Mouse (Mus musculus) neural tube, embryonic 10.5 days (tissue): ENCODE results near the gene Mtus2.
"Not testable (repeated sequence)": the region's sequence is repeated elsewhere in the genome, so short reads cannot be mapped to it uniquely, and the experiment has no call there.

Experiments used
- DNase-seq: peaks from one replicate; pipeline ENCODE4 v3.0.0-alpha.2; 2017; ENCODE audit warnings: low spot score; ENCODE audit errors: extremely low spot score

Gene Mtus2

DNA sequence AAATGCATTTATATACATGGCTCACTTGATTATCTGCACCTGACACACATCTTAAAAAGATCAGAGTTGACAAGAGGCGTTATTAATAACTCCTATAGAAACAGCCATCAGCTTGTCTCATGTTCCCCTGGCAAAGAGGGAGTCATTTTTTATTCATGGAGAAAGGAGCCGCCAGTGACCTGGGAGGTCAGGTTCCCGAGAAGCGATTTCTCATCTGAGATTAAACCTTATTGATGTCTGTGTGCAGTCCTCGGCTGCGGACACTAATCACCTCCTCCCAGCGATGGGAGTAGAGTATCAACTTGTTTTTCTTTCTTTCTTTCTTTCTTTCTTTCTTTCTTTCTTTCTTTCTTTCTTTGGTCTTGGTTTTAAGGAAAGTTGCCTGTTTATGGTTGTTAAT lies 150.8 kb downstream of the Mtus2 start:
- no peak for DNase-seq

DNA sequence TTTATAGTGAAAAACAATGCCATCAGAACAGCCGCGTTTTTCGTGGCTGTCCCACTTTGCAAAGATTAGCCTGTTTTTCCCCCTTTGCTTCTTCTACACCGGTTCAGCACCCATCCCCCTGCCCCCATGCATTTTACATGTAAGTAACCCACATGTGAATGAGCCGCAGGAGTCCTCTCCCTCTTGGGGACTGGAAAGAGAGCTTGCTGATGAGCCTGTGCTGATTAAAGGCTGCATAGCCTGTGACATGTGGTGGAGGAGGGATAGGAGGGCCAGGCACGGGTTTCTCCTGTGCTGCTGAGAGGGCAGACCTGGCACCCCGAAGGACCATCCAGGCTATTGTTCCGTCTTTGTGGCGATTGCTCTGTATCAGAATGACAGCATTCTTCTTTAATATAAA lies 151.2 kb downstream of the Mtus2 start:
- DNase-seq, result no peak

DNA sequence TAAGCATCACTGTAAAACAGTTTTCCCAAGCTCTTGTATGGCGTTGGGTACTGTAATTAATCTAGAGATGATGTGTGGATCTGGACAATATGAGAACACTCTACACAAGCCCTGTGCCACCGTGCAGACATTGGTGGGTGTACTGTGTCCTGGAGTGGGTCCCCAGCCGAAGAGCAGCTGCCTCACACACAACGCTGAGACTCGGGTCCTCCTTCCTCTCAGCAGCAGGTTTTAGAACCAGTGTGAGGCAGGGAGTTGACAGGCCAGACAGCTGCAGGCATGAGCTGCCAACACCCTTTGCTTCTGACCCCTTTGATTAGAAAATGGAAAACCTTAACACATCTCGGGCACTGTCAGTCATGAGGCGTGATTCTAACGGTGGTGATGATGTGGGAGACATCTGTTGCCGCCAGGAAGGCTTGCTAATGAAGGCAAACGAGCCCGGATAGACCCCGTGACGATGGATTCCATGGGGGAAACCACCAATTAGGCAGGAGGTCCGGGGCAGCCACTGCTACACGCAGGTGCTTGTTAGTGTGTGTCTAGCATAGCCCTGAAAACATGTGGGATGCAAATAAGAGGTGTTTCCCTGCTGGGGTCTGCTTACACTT lies 158.2 kb downstream of the Mtus2 start:
- no peak for DNase-seq

DNA sequence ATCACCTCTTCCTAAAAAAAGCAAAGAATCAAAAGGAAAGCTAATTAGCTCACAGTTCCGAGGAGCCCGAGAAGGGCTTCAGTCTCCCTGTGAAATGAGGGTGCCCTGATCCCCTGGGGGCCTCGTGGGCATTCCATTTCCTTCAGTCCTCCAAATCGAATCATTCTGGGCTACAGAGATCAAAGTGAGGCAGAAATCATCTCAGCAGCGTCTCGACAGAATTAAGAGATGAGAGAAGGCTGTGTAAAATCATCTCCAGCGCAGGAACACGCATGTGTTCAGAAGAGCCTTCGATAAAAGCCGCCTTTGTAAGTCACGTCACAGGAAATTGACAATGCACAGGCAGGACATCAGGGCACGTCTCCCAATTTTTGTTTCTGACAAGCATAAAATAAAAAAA lies 167.2 kb downstream of the Mtus2 start:
- DNase-seq, result no peak

DNA sequence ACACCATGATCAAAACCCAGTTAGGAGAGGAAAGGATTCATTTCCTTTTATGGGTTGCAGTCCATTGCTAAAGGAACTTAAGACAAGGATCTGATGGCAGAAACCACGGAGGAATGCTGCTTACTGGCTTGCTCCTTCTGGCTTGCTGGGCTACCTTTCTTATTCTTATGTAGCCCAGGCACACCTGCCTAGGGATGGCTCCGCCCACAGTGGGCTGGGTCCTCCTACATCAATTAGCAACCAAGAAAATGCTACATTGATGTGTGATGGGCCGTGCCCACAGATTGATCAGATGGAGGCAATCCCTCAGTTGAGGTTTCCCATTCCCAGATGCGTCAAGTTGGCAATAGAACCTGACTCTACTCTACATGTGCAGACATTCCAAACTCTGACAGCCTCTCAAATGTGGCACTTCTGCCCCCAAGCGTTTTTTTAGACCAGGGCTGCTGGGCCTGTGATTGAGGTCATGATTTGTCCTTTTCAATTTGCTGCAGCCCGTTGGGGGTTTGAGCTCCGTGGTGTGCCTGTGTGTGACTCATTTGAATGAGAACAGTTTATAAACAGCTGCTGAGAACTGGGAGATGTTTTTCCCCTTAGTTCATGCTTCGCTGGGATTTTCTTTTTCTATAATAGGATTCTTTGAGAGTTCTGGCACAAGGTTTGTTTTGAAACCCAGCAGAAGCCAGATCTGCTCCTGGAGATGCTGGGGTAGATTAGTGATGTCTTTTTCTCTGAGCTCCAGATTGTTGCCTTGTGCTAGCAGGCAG lies 173.8 kb downstream of the Mtus2 start:
- DNase-seq, result no peak

DNA sequence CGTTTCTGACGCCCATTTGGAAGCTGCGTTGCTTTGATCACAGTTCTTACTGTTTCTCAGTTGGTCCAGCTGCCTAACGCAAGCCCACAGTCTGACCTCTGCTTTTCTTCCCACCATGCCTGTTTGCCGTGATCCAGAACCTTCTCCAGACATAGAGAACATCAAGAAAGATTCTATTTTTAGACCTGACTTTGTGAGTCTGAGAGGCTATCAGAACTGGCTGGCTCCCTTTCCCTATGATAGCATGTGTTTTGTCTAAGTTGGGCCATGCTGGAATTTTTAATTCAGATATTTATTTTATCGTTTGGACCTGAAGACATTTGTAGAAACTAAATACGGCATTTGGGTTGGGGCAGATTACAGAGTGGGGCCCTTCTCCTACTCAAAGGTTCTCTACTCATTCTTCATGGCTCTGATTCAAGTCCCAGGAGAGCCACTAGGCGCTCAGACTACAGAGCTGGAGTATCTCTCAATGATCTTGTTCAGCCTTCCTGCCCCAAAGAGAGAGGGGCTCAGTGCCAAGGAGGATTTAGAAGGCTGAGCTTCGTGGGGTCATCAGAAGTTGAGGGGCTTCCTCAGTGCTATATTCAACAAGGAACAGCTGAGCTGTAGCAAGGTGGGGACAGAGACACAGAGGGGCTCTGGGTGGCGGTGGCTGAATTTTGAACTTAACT lies 174.5 kb downstream of the Mtus2 start:
- DNase-seq, result no peak

DNA sequence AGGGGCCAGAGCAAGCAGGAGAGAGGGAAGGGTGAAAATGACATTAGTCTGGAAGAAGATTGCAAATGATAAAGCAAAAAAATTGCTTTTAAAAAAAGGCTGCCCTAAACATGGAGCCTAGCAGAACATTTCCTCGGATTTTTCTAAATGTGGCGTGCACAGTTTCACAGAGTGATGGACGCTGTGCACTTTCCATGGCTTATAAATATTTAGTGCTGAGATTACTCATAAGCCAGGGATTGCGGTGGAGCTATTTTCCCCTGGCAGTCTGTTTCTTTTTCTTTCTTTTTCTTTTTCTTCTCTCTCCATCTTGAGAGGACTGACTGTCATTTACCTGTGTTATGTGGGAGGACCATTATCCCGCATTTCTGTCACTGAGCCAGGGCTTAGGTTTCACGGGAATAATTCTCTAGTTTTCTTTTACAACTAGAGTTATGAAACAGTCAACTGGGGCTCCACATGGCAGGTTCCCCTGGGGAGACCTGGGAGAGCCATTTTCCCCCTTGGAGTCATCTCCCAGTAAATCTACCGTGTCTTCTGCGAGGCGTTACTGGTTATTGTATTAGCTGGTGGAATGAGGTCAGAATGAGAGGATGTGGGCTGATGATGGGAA lies 176.4 kb downstream of the Mtus2 start:
- no peak for DNase-seq

DNA sequence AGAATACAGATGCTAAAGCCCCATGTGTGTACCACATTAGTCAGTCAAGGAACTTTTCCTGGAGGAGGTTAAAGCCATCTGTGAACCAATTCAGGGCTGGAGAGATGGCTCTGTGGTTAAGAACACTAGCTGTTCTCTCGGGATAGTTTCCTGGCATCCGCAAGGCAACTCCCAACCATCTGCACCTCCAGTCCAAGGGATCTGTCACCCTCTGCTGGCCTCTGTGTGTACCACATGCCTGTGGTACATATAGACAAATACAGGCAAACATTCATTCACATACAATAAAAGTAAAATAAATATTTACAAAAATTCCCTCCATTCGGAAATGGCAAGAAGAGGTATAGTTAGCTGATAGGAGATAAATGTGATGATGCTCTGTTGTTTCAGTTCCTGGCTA lies 184.5 kb downstream of the Mtus2 start:
- DNase-seq, result no peak

DNA sequence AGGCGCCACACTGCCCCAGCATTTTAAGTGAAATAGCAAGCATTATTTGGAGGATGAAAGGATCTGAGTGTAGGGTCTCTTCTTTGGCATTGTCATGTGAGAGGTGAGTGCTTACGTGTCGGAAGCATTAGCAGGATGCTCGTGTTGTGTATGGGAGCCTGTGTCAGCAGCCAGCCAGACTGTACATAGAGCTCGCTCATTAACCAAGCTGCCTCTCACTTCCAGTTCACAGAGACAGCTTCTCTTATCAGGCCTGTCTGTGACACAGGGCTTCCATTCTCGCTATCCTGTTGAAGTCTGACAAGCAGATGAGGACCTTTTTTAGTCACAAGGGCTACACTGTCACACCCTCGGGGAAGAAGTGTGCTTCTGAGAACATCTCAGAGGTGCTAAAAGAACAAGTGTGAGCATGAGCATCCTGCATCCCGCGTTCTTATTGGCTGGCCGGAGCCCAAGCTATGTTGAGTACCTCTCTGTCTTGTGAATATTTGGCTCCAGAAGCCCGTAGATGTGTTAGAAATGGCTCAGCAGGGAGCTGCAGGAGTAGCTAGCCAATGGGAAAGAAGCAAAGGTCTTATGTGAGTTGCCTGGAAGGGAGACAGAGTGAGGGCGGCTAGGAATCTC lies 189.2 kb downstream of the Mtus2 start:
- no peak for DNase-seq

DNA sequence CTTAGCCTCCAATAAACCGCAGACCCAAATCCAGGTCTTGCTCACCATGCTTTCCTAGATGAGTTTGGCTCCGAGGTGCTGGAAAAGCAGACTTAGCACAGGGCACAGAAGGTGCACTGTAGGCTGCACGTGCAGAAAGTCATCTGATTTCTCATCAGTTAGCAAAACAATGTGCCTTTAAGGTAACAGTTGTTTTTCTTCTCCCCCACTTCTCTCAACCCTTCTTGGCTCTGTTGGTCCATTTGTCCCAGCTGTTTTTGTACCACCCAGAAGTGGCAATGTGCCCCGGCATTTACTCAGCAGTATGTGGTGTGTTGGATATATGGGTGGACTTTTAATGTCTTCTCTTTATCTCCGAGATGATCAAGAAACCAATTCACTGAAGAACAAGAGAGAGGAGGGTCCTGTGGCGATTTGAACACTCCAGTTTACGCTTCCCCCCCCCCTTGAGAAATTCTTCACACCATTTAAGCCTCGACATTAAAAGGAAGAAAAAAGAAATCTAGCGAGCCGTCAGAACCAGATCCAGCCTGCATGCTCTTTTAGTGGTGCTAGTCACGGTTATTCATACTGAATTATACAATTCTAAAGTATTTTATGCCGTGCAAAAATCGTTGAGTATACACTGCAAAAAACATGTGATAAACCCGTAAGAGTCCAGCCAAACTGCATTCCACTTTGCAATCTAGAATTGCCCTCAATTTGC lies 194.9 kb downstream of the Mtus2 start:
- DNase-seq, result no peak

DNA sequence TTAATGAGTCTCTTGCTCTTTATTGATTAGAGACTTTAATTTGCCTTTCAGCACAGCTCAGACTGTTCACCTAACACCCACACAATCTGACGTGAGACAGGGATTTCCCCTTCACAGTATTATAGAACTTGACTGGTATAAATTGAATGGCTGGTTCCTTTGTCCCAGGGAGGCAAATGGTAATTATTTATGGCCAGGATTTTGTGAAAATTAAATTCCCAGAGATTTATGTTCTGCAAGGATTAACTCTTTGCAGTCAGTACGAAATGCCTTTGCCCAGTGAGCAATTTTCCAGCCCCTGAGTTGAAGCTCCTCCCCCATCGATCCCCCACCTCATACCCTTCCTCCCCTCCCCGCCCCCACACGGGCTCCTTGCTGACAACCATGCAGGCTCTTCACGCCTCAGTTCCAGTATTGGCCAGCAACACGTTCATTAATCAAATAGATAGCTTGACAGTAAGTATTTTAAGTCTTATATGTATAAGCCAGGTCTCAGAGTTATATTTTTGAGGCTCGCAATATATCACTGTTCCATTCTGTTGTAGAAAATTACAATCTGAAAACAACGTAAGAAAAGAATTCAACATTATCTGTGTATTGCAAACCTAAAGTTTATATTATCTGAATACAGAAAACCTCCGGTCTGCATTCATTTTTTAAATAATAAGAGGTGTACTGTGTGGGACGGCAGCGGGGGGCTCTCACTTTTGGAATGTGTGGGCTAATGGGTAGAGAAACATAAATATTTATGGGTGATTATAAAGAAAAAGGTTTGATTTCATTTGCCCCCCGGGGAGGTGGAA lies 195.7 kb downstream of the Mtus2 start:
- no peak for DNase-seq

DNA sequence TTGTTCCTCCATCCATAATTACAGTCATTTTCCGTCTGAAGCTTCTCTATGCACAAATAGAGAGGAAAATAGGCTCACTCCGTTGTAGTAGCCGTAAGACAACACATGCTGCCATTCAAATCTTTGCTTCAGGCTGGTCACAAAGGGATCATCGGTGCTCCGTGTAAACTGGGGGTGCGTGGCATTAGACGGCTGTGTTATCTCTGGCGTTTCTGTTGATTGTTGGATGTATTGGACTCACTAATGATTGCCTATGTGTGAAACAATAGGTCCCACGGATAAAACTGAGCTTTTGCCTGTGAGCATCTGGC lies 196.2 kb downstream of the Mtus2 start:
- no peak for DNase-seq

DNA sequence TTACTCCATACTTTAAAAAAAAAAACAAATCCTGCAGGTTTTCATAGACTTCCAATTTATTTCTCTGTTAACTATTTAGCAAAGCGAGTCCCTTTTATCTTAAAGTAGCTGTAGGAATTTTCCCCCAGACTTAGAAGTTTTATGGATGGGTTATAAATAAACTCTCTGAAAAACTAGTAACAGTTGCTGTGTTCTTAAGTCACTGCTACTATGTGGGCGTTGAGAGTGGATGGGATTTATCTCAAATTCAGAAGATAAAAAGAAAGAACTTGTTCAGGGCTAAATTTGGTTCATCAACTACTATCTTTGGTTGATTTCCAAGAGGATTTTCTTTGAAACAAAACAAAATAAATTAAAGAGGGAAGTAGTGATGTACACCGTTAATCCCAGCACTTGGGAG lies 197.6 kb downstream of the Mtus2 start:
- DNase-seq, result no peak

DNA sequence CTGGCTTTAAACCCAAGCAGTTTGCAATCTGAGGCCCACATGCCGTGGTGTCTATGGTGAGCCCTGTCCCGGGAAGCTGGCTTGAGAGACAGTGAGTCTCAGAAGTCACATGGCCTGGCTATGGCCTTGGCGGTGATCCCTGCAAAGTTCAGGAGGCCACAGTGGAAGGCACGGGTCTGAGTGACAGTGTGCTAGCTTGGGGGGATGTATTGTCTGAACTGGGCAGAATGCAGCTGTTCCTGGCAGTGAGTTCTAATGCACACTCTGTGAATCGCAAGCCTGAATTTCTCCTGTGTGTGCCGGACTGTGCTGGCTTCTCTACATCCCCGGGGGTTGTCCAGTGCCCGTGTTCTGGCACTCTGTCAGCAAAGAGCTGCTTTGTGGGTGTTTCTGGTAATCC lies 202.2 kb downstream of the Mtus2 start:
- DNase-seq, result no peak

DNA sequence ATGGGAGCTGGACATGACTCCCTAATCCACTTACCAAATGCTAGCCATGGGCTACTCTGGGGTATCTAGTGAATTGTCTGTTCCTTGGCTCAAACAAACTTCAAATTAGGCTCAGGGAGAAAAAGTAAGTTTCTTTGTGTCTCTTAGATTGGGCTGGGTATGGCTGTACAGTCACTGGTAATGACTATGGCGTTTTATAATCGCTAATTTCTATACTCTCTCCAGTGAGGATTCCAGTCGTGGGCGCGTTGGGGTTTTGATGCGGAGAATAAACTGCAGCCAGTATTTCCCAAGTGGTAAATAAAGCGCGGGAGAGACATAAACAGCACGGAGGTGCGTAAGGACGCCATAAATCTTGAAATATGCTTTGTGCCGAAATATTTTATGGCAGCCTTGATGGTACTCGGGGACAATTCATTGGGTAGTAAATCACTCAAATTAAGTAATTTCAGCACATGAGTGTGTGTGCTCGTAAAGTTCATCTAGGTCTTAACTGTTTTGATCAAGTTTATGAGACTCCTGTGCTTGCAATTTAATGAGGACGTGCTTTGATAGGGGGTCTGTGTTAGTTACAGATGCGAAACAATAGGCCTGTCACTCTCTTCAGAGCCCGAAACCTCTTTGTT lies 203.5 kb downstream of the Mtus2 start:
- DNase-seq, result no peak

DNA sequence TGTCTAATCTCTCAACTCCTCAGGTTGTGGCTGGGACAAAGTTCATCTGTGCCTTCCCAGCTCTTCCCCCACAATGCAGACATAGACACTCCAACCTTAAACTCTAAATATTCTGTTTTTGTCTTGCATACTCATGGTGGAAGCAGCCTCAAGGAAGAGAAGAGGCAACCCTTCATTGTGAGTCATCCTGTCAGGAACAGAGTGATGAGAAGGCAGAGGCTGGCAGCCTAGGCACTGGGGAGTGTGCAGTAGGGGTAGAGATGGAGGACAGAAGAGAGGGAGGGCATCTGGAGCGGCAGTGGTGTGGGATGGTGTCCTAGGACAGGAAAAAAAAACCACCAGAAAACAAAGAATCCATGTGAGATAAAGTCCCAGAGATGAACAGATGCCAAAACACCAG lies 208.0 kb downstream of the Mtus2 start:
- no peak for DNase-seq

DNA sequence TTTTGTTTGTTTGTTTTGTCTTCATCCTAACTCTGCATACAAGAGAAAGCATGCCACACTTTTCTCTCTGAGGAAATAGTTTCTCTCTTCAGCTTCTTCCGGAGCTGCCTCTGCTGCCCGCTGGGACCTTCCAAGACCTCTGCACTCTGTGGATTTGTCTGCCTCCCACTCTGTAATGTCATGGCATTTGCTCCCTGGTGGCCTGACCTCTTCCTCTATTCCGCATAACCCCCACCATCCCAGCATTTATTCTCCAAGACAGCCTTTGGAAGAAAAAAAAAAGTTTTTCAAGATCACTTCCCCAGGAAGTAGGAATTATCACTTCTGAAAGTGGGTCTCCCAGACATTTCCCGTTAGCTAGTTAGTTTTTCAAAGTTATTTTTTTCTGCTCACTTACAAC lies 218.0 kb downstream of the Mtus2 start:
- no peak for DNase-seq

DNA sequence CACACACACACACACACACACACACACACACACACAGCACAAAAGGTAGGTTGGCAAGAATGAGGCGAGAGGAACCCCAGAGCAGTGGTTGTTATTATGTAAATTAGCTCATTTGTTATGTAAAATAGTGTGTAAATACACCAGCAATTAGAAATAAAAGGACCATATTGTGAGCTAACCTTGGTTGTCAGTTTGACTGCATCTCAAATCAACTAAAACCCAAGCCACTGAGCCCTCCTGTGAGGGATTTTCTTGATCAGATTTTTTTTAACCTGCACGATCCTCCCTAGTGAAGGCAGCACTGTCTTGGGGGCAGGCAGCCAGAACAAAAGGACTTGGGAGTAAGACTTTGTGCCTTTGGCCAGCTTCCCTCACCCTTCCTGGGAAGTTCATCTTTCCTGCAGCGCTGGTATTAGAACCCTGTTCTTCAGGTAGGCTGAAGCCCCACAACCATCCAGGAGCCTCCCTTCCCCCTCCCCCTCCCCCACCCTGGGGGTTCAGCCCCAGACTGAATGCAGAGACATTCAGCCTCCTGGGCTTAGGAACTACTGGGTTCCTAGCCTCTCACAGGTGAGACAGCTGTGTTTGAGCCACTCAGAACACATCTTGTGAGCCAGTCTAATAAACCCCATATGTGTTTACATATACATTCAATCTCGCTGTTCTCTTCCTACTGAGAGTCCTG lies 218.8 kb downstream of the Mtus2 start:
- DNase-seq, result no peak

DNA sequence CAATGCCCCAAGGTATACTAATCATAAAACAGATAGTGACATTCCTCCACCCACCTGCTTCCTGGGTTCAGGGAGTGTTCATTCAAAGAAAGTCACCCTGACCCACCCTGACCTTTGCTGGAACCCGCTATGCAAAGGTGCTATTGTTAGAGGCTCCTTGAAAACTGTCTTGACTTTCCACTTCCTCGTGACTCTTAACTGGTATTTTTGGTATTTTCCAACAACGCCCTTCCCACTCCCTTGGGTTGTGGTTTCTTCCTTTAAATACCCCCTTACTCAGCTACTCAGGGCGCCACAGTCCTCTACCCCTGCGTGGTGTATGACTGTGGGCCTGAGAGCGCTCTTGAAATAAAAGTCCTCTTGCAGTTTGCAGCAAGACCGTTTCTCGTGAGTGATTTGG lies 219.4 kb downstream of the Mtus2 start:
- not testable (repeated sequence) for DNase-seq

DNA sequence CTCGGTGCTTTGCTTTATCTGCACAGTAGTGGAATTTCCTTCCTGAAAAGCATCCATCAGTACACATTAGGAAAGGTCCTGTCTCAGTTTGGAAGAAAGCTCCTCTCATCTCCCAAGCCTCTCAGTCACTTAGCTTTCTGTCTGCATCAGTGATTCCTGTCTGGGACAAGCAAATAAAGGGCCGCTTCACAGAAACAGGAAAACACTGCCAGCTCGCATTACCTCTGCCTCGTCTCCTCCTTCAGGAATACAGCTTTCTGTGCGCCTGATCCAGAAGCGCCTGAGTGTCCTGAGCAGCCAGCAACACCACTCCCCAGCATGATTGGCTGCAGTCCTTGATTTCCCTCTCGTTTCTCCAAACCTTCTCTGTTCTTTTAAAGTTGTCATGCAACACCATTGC lies 222.1 kb downstream of the Mtus2 start:
- no peak for DNase-seq
